Mouse (Mus musculus): ENCODE results near the gene Nmrk2.

DNA sequence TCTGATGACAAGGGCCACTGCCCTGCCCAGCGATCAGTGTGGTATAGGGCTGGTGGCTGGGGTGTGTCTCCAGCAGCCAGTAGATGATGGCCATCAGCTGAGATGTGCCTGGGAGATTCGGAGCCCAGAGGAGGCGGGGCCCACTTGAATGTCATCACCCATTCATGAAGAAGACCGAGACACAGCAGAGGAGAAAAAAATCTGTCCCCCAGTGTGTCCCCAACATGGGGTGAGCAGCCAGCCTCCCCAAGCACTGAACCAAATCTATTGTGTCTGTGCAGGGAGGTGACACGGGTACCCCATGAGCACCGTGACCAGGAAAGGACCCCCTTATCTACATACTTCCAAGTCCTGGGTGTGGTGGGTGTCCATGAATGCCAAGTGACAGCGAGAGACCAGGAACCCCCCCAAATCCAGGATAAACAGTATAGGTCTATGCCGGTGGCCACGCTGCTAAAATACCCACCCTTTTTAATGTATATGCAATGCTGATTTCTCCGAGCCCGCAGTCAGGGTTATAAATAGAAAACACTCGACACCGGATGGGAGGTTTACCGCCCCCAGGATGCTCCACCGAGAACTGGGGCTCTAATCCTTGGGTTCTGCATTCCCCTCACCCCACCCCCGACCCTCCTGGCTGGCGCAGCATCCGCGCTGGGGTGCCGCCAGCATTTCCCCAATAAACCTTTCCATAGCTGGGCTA is 28.0 kb upstream of the Nmrk2 start:
- no peak for TF ChIP-seq CTCF (IDR thresholded peaks at IDR 0.05; ENCODE audit: insufficient read depth, low read length)
- TF ChIP-seq POLR2A (IDR thresholded peaks at IDR 0.05; ENCODE audit: borderline replicate concordance, extremely low read depth, low read depth, low read length), result no peak

All from lung, adult 2 months (tissue).